Mouse (Mus musculus) neural tube, embryonic 13.5 days (tissue): ENCODE measurements around the gene Atp1a1. TPM values are rescaled to one million over a fixed set of nuclear protein-coding genes. Genes with fewer than 3 reads are reported as not detected.

ENCODE experiments used
- ATAC-seq: fragments of 200-750 bp; cut with Nextera tagmentation; 2 replicates; pipeline ENCODE4 v1.8.0; 2017; ENCODE audit warnings: low read depth, mild to moderate bottlenecking, moderate TSS enrichment, moderate library complexity
- H3K27ac ChIP-seq: fragments of 300-500 bp; sonication (generic); replicated peaks from 2 replicates; pipeline ENCODE4 v1.5.1; 2015; ENCODE audit warnings: moderate library complexity, mild to moderate bottlenecking, inconsistent platforms
- H3K27me3 ChIP-seq: fragments of 300-500 bp; sonication (generic); 2 replicates; pipeline ENCODE4 v1.6.1; 2015; ENCODE audit warnings: mild to moderate bottlenecking, inconsistent platforms
- H3K36me3 ChIP-seq: fragments of 300-500 bp; sonication (generic); 2 replicates; pipeline ENCODE4 v1.6.1; 2015; ENCODE audit warnings: mild to moderate bottlenecking, inconsistent platforms
- H3K4me1 ChIP-seq: fragments of 300-500 bp; sonication (generic); replicated peaks from 2 replicates; pipeline ENCODE4 v1.6.1; 2015; ENCODE audit warnings: inconsistent platforms
- H3K4me2 ChIP-seq: fragments of 300-500 bp; sonication (generic); 2 replicates; pipeline ENCODE4 v1.6.1; 2015; ENCODE audit warnings: inconsistent platforms, mild to moderate bottlenecking, moderate library complexity
- H3K4me3 ChIP-seq: fragments of 300-500 bp; sonication (generic); 2 replicates; pipeline ENCODE4 v1.5.1; 2015; ENCODE audit warnings: mild to moderate bottlenecking, inconsistent platforms
- H3K9ac ChIP-seq: fragments of 300-500 bp; sonication (generic); 2 replicates; pipeline ENCODE4 v1.6.1; 2015; ENCODE audit warnings: moderate library complexity, mild to moderate bottlenecking, inconsistent platforms
- H3K9me3 ChIP-seq: fragments of 300-500 bp; sonication (generic); 2 replicates; pipeline ENCODE4 v1.6.1; 2016; ENCODE audit warnings: inconsistent platforms
- WGBS: fragments of 180-500 bp; shearing (Covaris S2); methylation state at CpG from one replicate; pipeline ENCODE4 v1.1.7; 2015; 5-methylcytosine and 5-hydroxymethylcytosine counted together
- polyA plus RNA-seq: library from polyadenylated mRNA; unstranded; fragments of >200 nt; fragmentation: Nextera tagmentation; extraction: Ambion mirVana; gene quantifications from 2 replicates; pipeline ENCODE4 v1.2.1, GENCODE M21; 2015

Gene Atp1a1
- polyA plus RNA-seq, 1 experiment from 2014 or later, result 66.4 TPM

GRCm38 (mm10) chr3:101636086-101636485 is 31.6 kb upstream of the Atp1a1 start:
- H3K4me3 ChIP-seq, result no peak overlapping the region
- 64% methylated on average over 2 of the region's 2 CpGs for WGBS
- 0 out of 2 replicates have a peak, but pooled peaks have one; percentile 32 for ATAC-seq
- no peak overlapping the region for H3K9ac ChIP-seq
- H3K4me1 ChIP-seq, result peaks cover 15% of the 10 kb centered on the region
- no peaks in the 10 kb centered on the region for H3K27me3 ChIP-seq
- H3K9me3 ChIP-seq, result no peaks in the 10 kb centered on the region
- H3K36me3 ChIP-seq, result no peaks in the 10 kb centered on the region
- H3K4me2 ChIP-seq, result no peak overlapping the region
- peak overlapping the region; percentile 67 for H3K27ac ChIP-seq

GRCm38 (mm10) chr3:101634141-101634900 is 29.8 kb upstream of the Atp1a1 start:
- no peaks in the 10 kb centered on the region for H3K36me3 ChIP-seq
- 0 out of 2 replicates have a peak, but pooled peaks have one; percentile 56 for ATAC-seq
- H3K9me3 ChIP-seq, result no peaks in the 10 kb centered on the region
- H3K4me1 ChIP-seq, result peaks cover 15% of the 10 kb centered on the region
- WGBS, result 72% methylated on average over 9 of the region's 9 CpGs
- H3K4me2 ChIP-seq, result no peak overlapping the region
- H3K9ac ChIP-seq, result no peak overlapping the region
- H3K4me3 ChIP-seq, result no peak overlapping the region
- no peaks in the 10 kb centered on the region for H3K27me3 ChIP-seq
- peak overlapping the region; percentile 29; the same call in 1 of the 2 replicates for H3K27ac ChIP-seq

GRCm38 (mm10) chr3:101628255-101628654 is 23.8 kb upstream of the Atp1a1 start:
- ATAC-seq, result no peak
- H3K4me2 ChIP-seq, result no peak overlapping the region
- H3K36me3 ChIP-seq, result no peaks in the 10 kb centered on the region
- H3K9me3 ChIP-seq, result no peaks in the 10 kb centered on the region
- no peak overlapping the region for H3K27ac ChIP-seq
- WGBS, result 90% methylated on average over 2 of the region's 2 CpGs
- H3K9ac ChIP-seq, result no peak overlapping the region
- H3K4me3 ChIP-seq, result no peak overlapping the region
- H3K27me3 ChIP-seq, result no peaks in the 10 kb centered on the region
- peaks cover 11% of the 10 kb centered on the region; the same call in 1 of the 2 replicates for H3K4me1 ChIP-seq

- ATAC-seq, result peak; percentile 85
These were observed 19.8 kb upstream of the Atp1a1 start for GRCm38 (mm10) chr3:101624287-101624686.

GRCm38 (mm10) chr3:101619017-101619416 is 14.5 kb upstream of the Atp1a1 start:
- Histone ChIP-seq H3K9ac (no peak overlapping the region), H3K4me1 (peaks cover 4% of the 10 kb centered on the region; the same call in 1 of the 2 replicates), H3K27ac (no peak overlapping the region), H3K36me3 (no peaks in the 10 kb centered on the region), H3K27me3 (no peaks in the 10 kb centered on the region), H3K4me2 (no peak overlapping the region), H3K9me3 (no peaks in the 10 kb centered on the region), H3K4me3 (no peak overlapping the region)
- no peak for ATAC-seq
- WGBS, result 88% methylated on average over 4 of the region's 4 CpGs

More at GRCm38 (mm10) chr3:101624287-101624686, 19.8 kb upstream of the Atp1a1 start:
- Histone ChIP-seq H3K27me3 (no peaks in the 10 kb centered on the region), H3K4me3 (no peak overlapping the region), H3K27ac (peak overlapping the region; percentile 56), H3K9me3 (no peaks in the 10 kb centered on the region), H3K4me1 (peaks cover 11% of the 10 kb centered on the region; the same call in 1 of the 2 replicates), H3K36me3 (no peaks in the 10 kb centered on the region), H3K4me2 (no peak overlapping the region), H3K9ac (no peak overlapping the region)
- 62% methylated on average over 5 of the region's 5 CpGs for WGBS

GRCm38 (mm10) chr3:101618505-101618904 is 14.0 kb upstream of the Atp1a1 start:
- Histone ChIP-seq H3K36me3 (no peaks in the 10 kb centered on the region), H3K27me3 (no peaks in the 10 kb centered on the region), H3K4me1 (no peaks in the 10 kb centered on the region), H3K9ac (no peak overlapping the region), H3K4me2 (no peak overlapping the region), H3K9me3 (no peaks in the 10 kb centered on the region), H3K4me3 (no peak overlapping the region), H3K27ac (no peak overlapping the region)
- WGBS, result 83% methylated on average over 4 of the region's 4 CpGs
- no peak for ATAC-seq

- Histone ChIP-seq H3K4me1 (0 out of 2 replicates have a peak, but pooled peaks cover 2% of the 10 kb centered on the region), H3K9ac (no peak overlapping the region), H3K27ac (no peak overlapping the region), H3K4me3 (no peak overlapping the region), H3K9me3 (no peaks in the 10 kb centered on the region), H3K4me2 (no peak overlapping the region), H3K36me3 (no peaks in the 10 kb centered on the region), H3K27me3 (no peaks in the 10 kb centered on the region)
- WGBS, result 90% methylated on average over 8 of the region's 8 CpGs
- no peak for ATAC-seq
These were observed 13.0 kb upstream of the Atp1a1 start for GRCm38 (mm10) chr3:101617451-101617850.

GRCm38 (mm10) chr3:101617007-101617406 is 12.5 kb upstream of the Atp1a1 start:
- H3K27me3 ChIP-seq, result no peaks in the 10 kb centered on the region
- H3K4me1 ChIP-seq, result peaks cover 6% of the 10 kb centered on the region
- H3K9me3 ChIP-seq, result no peaks in the 10 kb centered on the region
- H3K4me2 ChIP-seq, result no peak overlapping the region
- H3K4me3 ChIP-seq, result no peak overlapping the region
- no peak overlapping the region for H3K9ac ChIP-seq
- no peak for ATAC-seq
- no peaks in the 10 kb centered on the region for H3K36me3 ChIP-seq
- H3K27ac ChIP-seq, result no peak overlapping the region

GRCm38 (mm10) chr3:101615856-101616255 is 11.4 kb upstream of the Atp1a1 start:
- no peak overlapping the region for H3K4me2 ChIP-seq
- no peak overlapping the region for H3K27ac ChIP-seq
- H3K27me3 ChIP-seq, result no peaks in the 10 kb centered on the region
- H3K9ac ChIP-seq, result no peak overlapping the region
- H3K4me1 ChIP-seq, result peaks cover 18% of the 10 kb centered on the region
- H3K4me3 ChIP-seq, result no peak overlapping the region
- WGBS, result 92% methylated on average over 6 of the region's 6 CpGs
- ATAC-seq, result no peak
- H3K36me3 ChIP-seq, result no peaks in the 10 kb centered on the region
- H3K9me3 ChIP-seq, result no peaks in the 10 kb centered on the region

- peak overlapping the region; percentile 34 for H3K27ac ChIP-seq
- no peaks in the 10 kb centered on the region for H3K27me3 ChIP-seq
- WGBS, result 47% methylated on average over 10 of the region's 10 CpGs
- peak; percentile 40; the same call in 1 of the 2 replicates for ATAC-seq
- peaks cover 21% of the 10 kb centered on the region for H3K4me1 ChIP-seq
- no peak overlapping the region for H3K4me3 ChIP-seq
- no peak overlapping the region for H3K4me2 ChIP-seq
- no peak overlapping the region for H3K9ac ChIP-seq
- no peaks in the 10 kb centered on the region for H3K36me3 ChIP-seq
- H3K9me3 ChIP-seq, result no peaks in the 10 kb centered on the region
These were observed 7.5 kb upstream of the Atp1a1 start for GRCm38 (mm10) chr3:101611813-101612491.

GRCm38 (mm10) chr3:101611012-101611812 is 6.7 kb upstream of the Atp1a1 start:
- no peak overlapping the region for H3K4me3 ChIP-seq
- 53% methylated on average over 8 of the region's 8 CpGs for WGBS
- H3K4me1 ChIP-seq, result peaks cover 21% of the 10 kb centered on the region
- H3K36me3 ChIP-seq, result no peaks in the 10 kb centered on the region
- H3K27ac ChIP-seq, result peak overlapping the region; percentile 34
- H3K27me3 ChIP-seq, result no peaks in the 10 kb centered on the region; the same call in 1 of the 2 replicates
- no peaks in the 10 kb centered on the region for H3K9me3 ChIP-seq
- H3K4me2 ChIP-seq, result no peak overlapping the region
- peak; percentile 66; the same call in 1 of the 2 replicates for ATAC-seq
- H3K9ac ChIP-seq, result no peak overlapping the region

- Histone ChIP-seq H3K9me3 (no peaks in the 10 kb centered on the region), H3K4me3 (no peak overlapping the region), H3K27me3 (no peaks in the 10 kb centered on the region; the same call in 1 of the 2 replicates), H3K4me2 (no peak overlapping the region), H3K4me1 (peaks cover 30% of the 10 kb centered on the region), H3K27ac (no peak overlapping the region), H3K9ac (no peak overlapping the region), H3K36me3 (no peaks in the 10 kb centered on the region)
- 92% methylated on average over 5 of the region's 5 CpGs for WGBS
- no peak for ATAC-seq
These were observed 4.8 kb upstream of the Atp1a1 start for GRCm38 (mm10) chr3:101609302-101609701.
